Mouse (Mus musculus) heart, postnatal 0 days (tissue): Measurements from ENCODE around the gene Ube2l6. TPM values are rescaled to one million over a fixed set of nuclear protein-coding genes. Genes with fewer than 3 reads are reported as not detected.

Experiments
- ATAC-seq: fragments of 200-750 bp; cut with Nextera tagmentation; 2 replicates; pipeline ENCODE4 v1.8.0; 2017; ENCODE audit warnings: low read depth, moderate number of reproducible peaks, moderate library complexity; ENCODE audit not compliant: insufficient read depth
- DNase-seq: peaks from one replicate; pipeline ENCODE4 v3.0.0-alpha.2; 2016; ENCODE audit warnings: low spot score
- H3K27ac ChIP-seq: fragments of 300-500 bp; sonication (generic); 2 replicates; pipeline ENCODE4 v1.5.1; 2014; ENCODE audit warnings: low read depth, mild to moderate bottlenecking
- H3K27me3 ChIP-seq: fragments of 300-500 bp; sonication (generic); 2 replicates; pipeline ENCODE4 v1.6.1; 2014; ENCODE audit warnings: low read length, mixed read lengths; ENCODE audit not compliant: control insufficient read depth, insufficient read depth
- H3K36me3 ChIP-seq: fragments of 300-500 bp; sonication (generic); replicated peaks from 2 replicates; pipeline ENCODE4 v1.6.1; 2014; ENCODE audit warnings: low read length, mixed read lengths; ENCODE audit not compliant: control insufficient read depth, insufficient read depth
- H3K4me1 ChIP-seq: fragments of 300-500 bp; sonication (generic); 2 replicates; pipeline ENCODE4 v1.6.1; 2014; ENCODE audit warnings: antibody characterized with exemption; ENCODE audit not compliant: control insufficient read depth, insufficient read depth
- H3K4me2 ChIP-seq: fragments of 300-500 bp; sonication (generic); 2 replicates; pipeline ENCODE4 v1.6.1; 2014; ENCODE audit warnings: low read depth, mild to moderate bottlenecking, low read length, moderate library complexity
- H3K4me3 ChIP-seq: fragments of 300-500 bp; sonication (generic); 2 replicates; pipeline ENCODE4 v1.5.1; 2014; ENCODE audit warnings: low read depth, low read length
- H3K9ac ChIP-seq: fragments of 300-500 bp; sonication (generic); replicated peaks from 2 replicates; pipeline ENCODE4 v1.6.1; 2014; ENCODE audit warnings: low read depth, low read length, mixed read lengths
- H3K9me3 ChIP-seq: fragments of 300-500 bp; sonication (generic); replicated peaks from 2 replicates; pipeline ENCODE4 v1.6.1; 2016; ENCODE audit warnings: low read length; ENCODE audit not compliant: control insufficient read depth
- CTCF ChIP-seq: IDR thresholded peaks from 2 replicates; pipeline ENCODE4 v1.5.1; 2016; ENCODE audit warnings: antibody characterized with exemption, control low read depth, low read depth
- EP300 ChIP-seq: IDR thresholded peaks from 2 replicates; pipeline ENCODE4 v1.6.1; 2016; ENCODE audit warnings: antibody characterized with exemption, low read depth
- WGBS: fragments of 180-500 bp; shearing (Covaris S2); extraction: QIAGEN DNeasy Blood & Tissue Kit; methylation state at CpG from one replicate; pipeline ENCODE4 v1.1.7; 2014; 5-methylcytosine and 5-hydroxymethylcytosine counted together
- polyA plus RNA-seq: library from polyadenylated mRNA; unstranded; fragments of >200 nt; fragmentation: Nextera tagmentation; extraction: Ambion mirVana; gene quantifications from 2 replicates; pipeline ENCODE4 v1.2.1, GENCODE M21; 2015
- total RNA-seq: library from RNA; depleted of rRNA; stranded (reverse); fragments of >200 nt; gene quantifications from 2 replicates; pipeline ENCODE4 v1.2.3, GENCODE M21; 2014; ENCODE audit warnings: low replicate concordance

The Ube2l6 gene
- total and polyA plus RNA-seq, 2 experiments from 2014 or later: 36.9 to 40.0 TPM

- no peak overlapping the region for H3K27ac ChIP-seq
- H3K4me1 ChIP-seq: no peaks in the 10 kb centered on the region
- ATAC-seq (no peak), DNase-seq (no peak)
- H3K36me3 ChIP-seq: no peaks in the 10 kb centered on the region
- no peaks in the 10 kb centered on the region for H3K9me3 ChIP-seq
- WGBS: 82% methylated on average over 4 of the region's 4 CpGs
- no peak overlapping the region for H3K9ac ChIP-seq
- no peak for TF ChIP-seq EP300
- H3K27me3 ChIP-seq: no peaks in the 10 kb centered on the region; the same call in 1 of the 2 replicates
- H3K4me2 ChIP-seq: no peak overlapping the region
- H3K4me3 ChIP-seq: no peak overlapping the region
These were observed 26.2 kb upstream of the Ube2l6 start for GRCm38 (mm10) chr2:84772454-84772853.

GRCm38 (mm10) chr2:84773195-84773594 lies 25.4 kb upstream of the Ube2l6 start:
- TF ChIP-seq CTCF: no peak
- no peak for TF ChIP-seq EP300
- no peak for ATAC-seq
- Histone ChIP-seq H3K9ac (no peak overlapping the region), H3K27me3 (no peaks in the 10 kb centered on the region; the same call in 1 of the 2 replicates), H3K9me3 (no peaks in the 10 kb centered on the region), H3K4me2 (no peak overlapping the region), H3K36me3 (no peaks in the 10 kb centered on the region), H3K27ac (no peak overlapping the region), H3K4me3 (no peak overlapping the region), H3K4me1 (no peaks in the 10 kb centered on the region; the same call in 1 of the 2 replicates)
- no peak for DNase-seq
- 80% methylated on average over 5 of the region's 5 CpGs for WGBS

- DNase-seq (peak; percentile 69), ATAC-seq (peak; percentile 86)
- no peak overlapping the region for H3K9ac ChIP-seq
- WGBS: 6% methylated on average over 15 of the region's 15 CpGs
- no peaks in the 10 kb centered on the region for H3K9me3 ChIP-seq
- H3K4me3 ChIP-seq: peak overlapping the region; percentile 12
- no peaks in the 10 kb centered on the region for H3K36me3 ChIP-seq
- H3K27me3 ChIP-seq: no peaks in the 10 kb centered on the region; the same call in 1 of the 2 replicates
- TF ChIP-seq CTCF: no peak
- no peak for TF ChIP-seq EP300
- H3K27ac ChIP-seq: 0 out of 2 replicates have a peak overlapping the region, but pooled peaks have one; percentile 7
- H3K4me2 ChIP-seq: peak overlapping the region; percentile 41
- no peaks in the 10 kb centered on the region; the same call in 1 of the 2 replicates for H3K4me1 ChIP-seq
These were observed 23.9 kb upstream of the Ube2l6 start for GRCm38 (mm10) chr2:84774751-84775150.

- peak within 1 kb of the TSS; percentile 41 for H3K4me2 ChIP-seq
- 0 out of 2 replicates have a peak within 1 kb of the TSS, but pooled peaks have one; percentile 28 for H3K27ac ChIP-seq
- no peaks in the 10 kb centered on the region for H3K9me3 ChIP-seq
- no peak within 1 kb of the TSS for H3K9ac ChIP-seq
- no peak for ATAC-seq
- peak within 1 kb of the TSS; percentile 12 for H3K4me3 ChIP-seq
- no peaks in the 10 kb centered on the region; the same call in 1 of the 2 replicates for H3K27me3 ChIP-seq
- no peak for DNase-seq
- 76% methylated on average over 9 of the region's 9 CpGs for WGBS
- H3K4me1 ChIP-seq: no peaks in the 10 kb centered on the region; the same call in 1 of the 2 replicates
- no peaks in the 10 kb centered on the region for H3K36me3 ChIP-seq
- TF ChIP-seq CTCF (no peak), EP300 (no peak)
These were observed 23.4 kb upstream of the Ube2l6 start, which contains the start of gene Serping1 for GRCm38 (mm10) chr2:84775241-84775640. Gene Serping1, minus strand, starts transcription at chr2:84775444.

- H3K4me1 ChIP-seq: no peaks in the 10 kb centered on the region; the same call in 1 of the 2 replicates
- DNase-seq (no peak), ATAC-seq (no peak)
- no peak overlapping the region for H3K4me2 ChIP-seq
- H3K9me3 ChIP-seq: no peaks in the 10 kb centered on the region
- TF ChIP-seq CTCF (no peak), EP300 (no peak)
- H3K27ac ChIP-seq: 0 out of 2 replicates have a peak overlapping the region, but pooled peaks have one; percentile 28
- no peaks in the 10 kb centered on the region for H3K36me3 ChIP-seq
- H3K4me3 ChIP-seq: no peak overlapping the region
- no peaks in the 10 kb centered on the region; the same call in 1 of the 2 replicates for H3K27me3 ChIP-seq
- H3K9ac ChIP-seq: no peak overlapping the region
- WGBS: 71% methylated on average over 6 of the region's 6 CpGs
These were observed 23.0 kb upstream of the Ube2l6 start for GRCm38 (mm10) chr2:84775665-84776064.

- no peak for TF ChIP-seq CTCF
- TF ChIP-seq EP300: no peak
- no peaks in the 10 kb centered on the region for H3K9me3 ChIP-seq
- no peaks in the 10 kb centered on the region; the same call in 1 of the 2 replicates for H3K4me1 ChIP-seq
- H3K27me3 ChIP-seq: no peaks in the 10 kb centered on the region; the same call in 1 of the 2 replicates
- 71% methylated on average over 3 of the region's 3 CpGs for WGBS
- no peak overlapping the region for H3K27ac ChIP-seq
- H3K36me3 ChIP-seq: no peaks in the 10 kb centered on the region
- no peak overlapping the region for H3K9ac ChIP-seq
- no peak overlapping the region for H3K4me3 ChIP-seq
- ATAC-seq (no peak), DNase-seq (no peak)
- no peak overlapping the region for H3K4me2 ChIP-seq
These were observed 20.9 kb upstream of the Ube2l6 start for GRCm38 (mm10) chr2:84777706-84778105.
